Comparison of ENCODE assay signal across 28 mouse cellular contexts in the genomic region with DNA sequence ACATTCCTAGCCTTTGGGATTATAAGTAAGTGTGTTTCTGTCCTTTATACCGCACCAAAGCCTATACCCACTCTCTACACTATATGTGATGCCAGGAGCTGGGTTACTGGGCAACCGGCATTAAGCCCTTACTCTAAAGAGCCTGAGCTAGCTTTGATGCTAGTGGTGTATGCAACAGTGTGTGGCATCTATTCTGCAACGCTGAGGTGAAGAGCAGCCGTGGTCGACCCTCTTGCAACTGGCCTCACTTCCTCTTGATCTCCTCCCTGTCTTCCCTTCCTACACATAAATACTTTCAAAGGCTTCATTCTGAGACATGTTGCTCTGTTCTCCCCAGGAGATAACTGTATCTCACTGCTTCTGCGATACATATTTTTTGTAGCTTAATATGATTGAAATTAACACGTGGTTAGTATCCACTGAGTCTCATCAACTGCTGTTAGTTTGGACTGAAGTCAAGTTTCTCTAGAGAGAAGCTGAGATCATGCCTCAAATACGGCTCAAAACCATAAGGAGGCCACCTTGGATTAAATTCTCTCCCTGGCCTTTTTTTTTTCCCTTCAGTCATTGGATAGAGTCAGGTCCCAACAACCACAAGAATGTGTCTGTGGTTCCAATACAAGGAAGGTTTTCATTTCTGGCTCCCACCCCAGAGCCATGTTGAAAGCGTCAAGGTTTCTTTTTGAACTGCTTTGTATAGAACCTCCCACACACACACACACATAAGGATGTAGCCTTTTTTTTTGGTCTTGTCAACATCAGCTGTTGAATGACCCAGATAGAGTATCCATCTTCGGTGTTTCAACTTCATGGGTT.
A peak's percentile ranks its signal among the peaks of the same experiment; 100 is the strongest.
DNase-seq lines count a peak whose midpoint lies in the region; ATAC-seq lines count a peak whose summit lies in the region.
"Had no signal": no experiment of that assay in that cellular context is flagged by ENCODE, and none has a peak within 500 bp of the region (broad histone marks: within the 10 kb centered on the region; RNA-seq: fewer than 3 reads in every experiment).

No protein-coding gene starts in this region.

- 50% methylated on average over 10 of the region's 10 CpGs for WGBS in embryonic facial prominence, embryonic 14.5 days
- WGBS in embryonic facial prominence, embryonic 10.5 days = 89% methylated on average over 10 of the region's 10 CpGs

- no peaks in the 10 kb centered on the region for H3K27me3 ChIP-seq in embryonic facial prominence, embryonic 14.5 days (replicated peaks; ENCODE audit: control insufficient read depth, insufficient read depth, low read length)
- peaks cover 14% of the 10 kb centered on the region for H3K27me3 ChIP-seq in embryonic facial prominence, embryonic 10.5 days (replicated peaks; ENCODE audit: low read depth, poor library complexity, severe bottlenecking)
- H3K27me3 ChIP-seq: CH12.LX; forebrain, embryonic 13.5 days; heart, embryonic 12.5 days; hindbrain, embryonic 13.5 days; liver, embryonic 13.5 days; lung, embryonic 15.5 days; neural tube, embryonic 12.5 days had no signal

- no peak overlapping the region for H3K4me3 ChIP-seq in embryonic facial prominence, embryonic 14.5 days (ENCODE audit: low read depth, low read length)
- no peak overlapping the region for H3K4me3 ChIP-seq in embryonic facial prominence, embryonic 10.5 days
- H3K4me3 ChIP-seq: forebrain, embryonic 13.5 days; heart, embryonic 12.5 days; hindbrain, embryonic 13.5 days; limb, embryonic 12.5 days; liver, embryonic 13.5 days; lung, embryonic 15.5 days; midbrain, embryonic 12.5 days; neural tube, embryonic 12.5 days had no signal

- H3K4me2 ChIP-seq in embryonic facial prominence, embryonic 14.5 days (ENCODE audit: low read depth, low read length) = no peak overlapping the region
- H3K4me2 ChIP-seq: forebrain, embryonic 13.5 days; heart, embryonic 12.5 days; hindbrain, embryonic 13.5 days; limb, embryonic 12.5 days; liver, embryonic 13.5 days; lung, embryonic 15.5 days; midbrain, embryonic 12.5 days; neural tube, embryonic 12.5 days had no signal

- ATAC-seq in embryonic facial prominence, embryonic 14.5 days (ENCODE audit: low read depth) = peak; percentile 47
- ATAC-seq: forebrain, embryonic 13.5 days; inflammation-experienced regulatory T-cells, adult 6 months had no signal

- DNase-seq in embryonic facial prominence, embryonic 14.5 days (ENCODE audit: low spot score) = peak; percentile 91
- DNase-seq in embryonic facial prominence, embryonic 10.5 days (ENCODE audit: low spot score) = no peak
- peak; percentile 25 for DNase-seq in right cerebral cortex, adult 18-20 months
- DNase-seq in right cerebral cortex, postnatal 25 days = no peak
- peak; percentile 91 for DNase-seq in fibroblast of lung, adult 2 months (ENCODE audit: low read depth)
- no peak for DNase-seq in thymus, postnatal 10 days (ENCODE audit: low spot score in 2 of 2)
- no peak for DNase-seq in adrenal gland, adult 2 months
- DNase-seq in gastrocnemius, postnatal 4 days (ENCODE audit: low spot score in 2 of 2) = no peak
- DNase-seq: adrenal gland, postnatal 14 days; cerebellum, adult 11-12 months; cerebellum, postnatal 25 days; heart, adult 11 months; heart, postnatal 14 days; kidney, adult 9 months; kidney, postnatal 25 days; liver, embryonic 13.5 days; spleen, adult 18-20 months; thymus, adult 18-20 months had no signal

- no peaks in the 10 kb centered on the region for H3K9me3 ChIP-seq in embryonic facial prominence, embryonic 14.5 days (ENCODE audit: control insufficient read depth, low read length)
- no peaks in the 10 kb centered on the region for H3K9me3 ChIP-seq in embryonic facial prominence, embryonic 10.5 days
- H3K9me3 ChIP-seq: forebrain, embryonic 13.5 days; heart, embryonic 12.5 days; hindbrain, embryonic 13.5 days; limb, embryonic 12.5 days; liver, embryonic 13.5 days; lung, embryonic 15.5 days; midbrain, embryonic 12.5 days; neural tube, embryonic 12.5 days had no signal

- no peak overlapping the region for H3K9ac ChIP-seq in embryonic facial prominence, embryonic 14.5 days (ENCODE audit: low read depth, low read length)
- H3K9ac ChIP-seq: forebrain, embryonic 13.5 days; heart, embryonic 12.5 days; hindbrain, embryonic 13.5 days; limb, embryonic 12.5 days; liver, embryonic 13.5 days; lung, embryonic 15.5 days; midbrain, embryonic 12.5 days; neural tube, embryonic 12.5 days had no signal

- no peaks in the 10 kb centered on the region for H3K36me3 ChIP-seq in embryonic facial prominence, embryonic 14.5 days (ENCODE audit: control insufficient read depth, insufficient read depth, low read length)
- H3K36me3 ChIP-seq in embryonic facial prominence, embryonic 10.5 days (replicated peaks) = no peaks in the 10 kb centered on the region
- H3K36me3 ChIP-seq: heart, embryonic 12.5 days; hindbrain, embryonic 13.5 days; limb, embryonic 12.5 days; liver, embryonic 13.5 days; lung, embryonic 15.5 days; midbrain, embryonic 12.5 days; neural tube, embryonic 12.5 days had no signal

- peak overlapping the region; percentile 40; the same call in 1 of the 2 replicates for H3K27ac ChIP-seq in embryonic facial prominence, embryonic 14.5 days (replicated peaks; ENCODE audit: low read depth, low read length)
- no peak overlapping the region for H3K27ac ChIP-seq in embryonic facial prominence, embryonic 10.5 days (replicated peaks)
- H3K27ac ChIP-seq: forebrain, embryonic 13.5 days; hindbrain, embryonic 13.5 days; limb, embryonic 12.5 days; liver, embryonic 13.5 days; lung, embryonic 15.5 days; macrophage; midbrain, embryonic 12.5 days; neural tube, embryonic 12.5 days had no signal

- peaks cover 18% of the 10 kb centered on the region for H3K4me1 ChIP-seq in embryonic facial prominence, embryonic 14.5 days (ENCODE audit: control insufficient read depth, insufficient read depth, low read length)
- peaks cover 11% of the 10 kb centered on the region for H3K4me1 ChIP-seq in embryonic facial prominence, embryonic 10.5 days

Comparison
In these comparisons a context has a peak if more than half of its experiments do, and no peak if none do; other contexts are left out.
1. DNase-seq: peak in embryonic facial prominence, embryonic 14.5 days (single experiment), right cerebral cortex, adult 18-20 months (single experiment) and fibroblast of lung, adult 2 months (single experiment); none in embryonic facial prominence, embryonic 10.5 days (single experiment), right cerebral cortex, postnatal 25 days (single experiment), thymus, postnatal 10 days (0 of 2), adrenal gland, adult 2 months (single experiment) and gastrocnemius, postnatal 4 days (0 of 2).